Mouse (Mus musculus) olfactory bulb, adult 2 months (tissue): ENCODE results near the gene Acin1.

Source experiments
- CTCF ChIP-seq: fragments of 200-500 bp; IDR thresholded peaks from 2 replicates; pipeline ENCODE4 v1.5.1; 2012; ENCODE audit warnings: low read depth, mild to moderate bottlenecking, low read length, moderate library complexity; ENCODE audit not compliant: insufficient read depth
- POLR2A ChIP-seq: fragments of 200-500 bp; IDR thresholded peaks from 2 replicates; pipeline ENCODE4 v1.6.1; 2012; ENCODE audit warnings: mild to moderate bottlenecking, low read depth, low read length, moderate library complexity; ENCODE audit not compliant: insufficient read depth

GRCm38 (mm10) chr14:54714617-54715081, 27.9 kb upstream of the Acin1 start:
- TF ChIP-seq POLR2A (no peak), CTCF (no peak)
